Mouse (Mus musculus) hindbrain, postnatal 0 days (tissue): ENCODE measurements at regions not wholly inside any gene's neighbourhood (a gene's known extent, or its start where the extent isn't known, plus 50 kb on each side); places are given as distances from the start of the nearest gene placed in this dataset.
A peak's percentile ranks its signal among the peaks of the same experiment; 100 is the strongest.

Source experiments
- ATAC-seq: fragments of 200-750 bp; cut with Nextera tagmentation; 2 replicates; pipeline ENCODE4 v1.8.0; 2017; ENCODE audit warnings: mild to moderate bottlenecking, moderate TSS enrichment, moderate library complexity
- DNase-seq: peaks from one replicate; pipeline ENCODE4 v3.0.0-alpha.2; 2015; ENCODE audit warnings: low spot score
- H3K27ac ChIP-seq: fragments of 300-500 bp; sonication (generic); 2 replicates; pipeline ENCODE4 v1.5.1; 2014; ENCODE audit warnings: mild to moderate bottlenecking
- H3K27me3 ChIP-seq: fragments of 300-500 bp; sonication (generic); 2 replicates; pipeline ENCODE4 v1.6.1; 2014; ENCODE audit warnings: low read length, mixed read lengths; ENCODE audit not compliant: insufficient read depth
- H3K36me3 ChIP-seq: fragments of 300-500 bp; sonication (generic); 2 replicates; pipeline ENCODE4 v1.6.1; 2014; ENCODE audit warnings: low read length, mixed read lengths; ENCODE audit not compliant: insufficient read depth
- H3K4me1 ChIP-seq: fragments of 300-500 bp; sonication (generic); 2 replicates; pipeline ENCODE4 v1.6.1; 2014; ENCODE audit warnings: antibody characterized with exemption, low read length, mixed read lengths; ENCODE audit not compliant: insufficient read depth
- H3K4me2 ChIP-seq: fragments of 300-500 bp; sonication (generic); 2 replicates; pipeline ENCODE4 v1.6.1; 2014; ENCODE audit warnings: low read depth, mild to moderate bottlenecking, low read length, moderate library complexity, mixed read lengths
- H3K4me3 ChIP-seq: fragments of 300-500 bp; sonication (generic); 2 replicates; pipeline ENCODE4 v1.5.1; 2014; ENCODE audit warnings: low read length
- H3K9ac ChIP-seq: fragments of 300-500 bp; sonication (generic); replicated peaks from 2 replicates; pipeline ENCODE4 v1.6.1; 2014; ENCODE audit warnings: mild to moderate bottlenecking, low read length, moderate library complexity, mixed read lengths
- H3K9me3 ChIP-seq: fragments of 300-500 bp; sonication (generic); 2 replicates; pipeline ENCODE4 v1.6.1; 2016; ENCODE audit warnings: low read length, mixed read lengths
- CTCF ChIP-seq: IDR thresholded peaks from 2 replicates; pipeline ENCODE4 v1.5.1; 2016; ENCODE audit warnings: antibody characterized with exemption, control low read depth, low read depth
- WGBS: fragments of 180-500 bp; shearing (Covaris S2); extraction: QIAGEN DNeasy Blood & Tissue Kit; methylation state at CpG from one replicate; pipeline ENCODE4 v1.1.7; 2014; 5-methylcytosine and 5-hydroxymethylcytosine counted together

- TF ChIP-seq CTCF: no peak
- no peak overlapping the region for H3K9ac ChIP-seq
- WGBS: 55% methylated on average over 6 of the region's 6 CpGs
- no peaks in the 10 kb centered on the region for H3K9me3 ChIP-seq
- ATAC-seq (no peak), DNase-seq (peak; percentile 11)
- H3K36me3 ChIP-seq: no peaks in the 10 kb centered on the region
- H3K27me3 ChIP-seq: no peaks in the 10 kb centered on the region
- H3K4me3 ChIP-seq: no peak overlapping the region
- no peak overlapping the region for H3K27ac ChIP-seq
- H3K4me2 ChIP-seq: no peak overlapping the region
- no peaks in the 10 kb centered on the region for H3K4me1 ChIP-seq
Measured at GRCm38 (mm10) chr11:64164796-64165195, 85.5 kb upstream of the Cox10 start.

DNA sequence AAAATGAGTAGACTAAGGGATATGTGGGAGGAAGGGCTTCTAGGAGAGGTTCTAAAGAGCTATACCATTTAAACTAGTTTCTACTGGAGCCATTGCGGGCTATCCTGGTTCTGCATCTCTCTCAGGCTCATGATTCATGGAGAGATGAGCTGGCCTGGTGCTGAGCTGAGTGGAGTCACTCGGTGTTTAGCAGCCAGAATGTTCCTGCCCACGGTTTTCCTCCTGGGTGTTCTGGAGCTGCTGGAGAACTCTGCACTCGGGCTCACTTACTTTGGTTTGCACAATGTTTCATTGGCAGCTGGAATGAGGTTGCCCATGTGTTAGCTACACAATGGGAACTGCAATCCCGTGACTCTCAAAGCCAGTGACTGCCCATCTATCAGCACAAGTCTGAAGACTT, 79.0 kb upstream of the Cox10 start:
- 84% methylated on average over 5 of the region's 5 CpGs for WGBS
- DNase-seq (no peak), ATAC-seq (no peak)
- H3K4me3 ChIP-seq: no peak overlapping the region
- no peaks in the 10 kb centered on the region for H3K27me3 ChIP-seq
- no peak overlapping the region for H3K9ac ChIP-seq
- H3K4me1 ChIP-seq: no peaks in the 10 kb centered on the region
- no peak overlapping the region for H3K27ac ChIP-seq
- H3K36me3 ChIP-seq: no peaks in the 10 kb centered on the region
- TF ChIP-seq CTCF: no peak
- H3K9me3 ChIP-seq: no peaks in the 10 kb centered on the region
- H3K4me2 ChIP-seq: no peak overlapping the region

DNA sequence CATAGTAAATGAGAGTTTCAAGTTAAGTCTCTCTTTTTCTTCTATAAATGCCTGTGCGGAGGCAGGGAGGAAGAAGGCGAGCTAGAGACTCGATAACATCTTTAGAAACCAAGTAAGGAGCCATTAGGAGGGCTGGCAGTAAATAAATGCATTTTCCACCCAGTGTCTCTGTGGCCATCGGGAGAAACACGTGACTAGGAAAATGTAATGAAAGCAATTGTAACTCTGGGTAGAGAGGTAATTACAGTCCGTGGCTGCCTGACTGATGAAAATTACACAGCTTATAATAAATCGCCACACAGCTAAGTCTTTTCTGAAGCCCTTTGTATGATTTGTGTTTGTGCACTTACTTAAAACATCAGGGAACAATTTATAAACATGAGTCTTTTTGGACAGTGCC, 77.4 kb upstream of the Cox10 start:
- ATAC-seq (no peak), DNase-seq (no peak)
- Histone ChIP-seq H3K9me3 (no peaks in the 10 kb centered on the region), H3K27me3 (no peaks in the 10 kb centered on the region), H3K36me3 (no peaks in the 10 kb centered on the region), H3K27ac (no peak overlapping the region), H3K4me3 (no peak overlapping the region), H3K9ac (no peak overlapping the region), H3K4me1 (no peaks in the 10 kb centered on the region), H3K4me2 (no peak overlapping the region)
- no peak for TF ChIP-seq CTCF
- 70% methylated on average over 7 of the region's 7 CpGs for WGBS

GRCm38 (mm10) chr11:64139483-64139882, 60.2 kb upstream of the Cox10 start:
- no peak overlapping the region for H3K9ac ChIP-seq
- 100% methylated on average over 2 of the region's 2 CpGs for WGBS
- H3K4me1 ChIP-seq: no peaks in the 10 kb centered on the region
- H3K36me3 ChIP-seq: no peaks in the 10 kb centered on the region
- ATAC-seq (no peak), DNase-seq (no peak)
- H3K4me2 ChIP-seq: no peak overlapping the region
- H3K27me3 ChIP-seq: no peaks in the 10 kb centered on the region
- H3K4me3 ChIP-seq: no peak overlapping the region
- H3K27ac ChIP-seq: no peak overlapping the region
- H3K9me3 ChIP-seq: no peaks in the 10 kb centered on the region
- no peak for TF ChIP-seq CTCF

GRCm38 (mm10) chr11:64138934-64139333, 59.7 kb upstream of the Cox10 start:
- no peak for TF ChIP-seq CTCF
- no peak overlapping the region for H3K27ac ChIP-seq
- no peak for ATAC-seq

GRCm38 (mm10) chr11:64135766-64136165, 56.5 kb upstream of the Cox10 start:
- DNase-seq (no peak), ATAC-seq (no peak)
- Histone ChIP-seq H3K9me3 (no peaks in the 10 kb centered on the region), H3K9ac (no peak overlapping the region), H3K4me2 (no peak overlapping the region), H3K27me3 (no peaks in the 10 kb centered on the region), H3K4me3 (no peak overlapping the region), H3K27ac (no peak overlapping the region), H3K4me1 (no peaks in the 10 kb centered on the region), H3K36me3 (no peaks in the 10 kb centered on the region)
- no peak for TF ChIP-seq CTCF
- WGBS: 66% methylated on average over 5 of the region's 5 CpGs

More at GRCm38 (mm10) chr11:64138934-64139333, 59.7 kb upstream of the Cox10 start:
- H3K9ac ChIP-seq: no peak overlapping the region
- no peak for DNase-seq
- H3K36me3 ChIP-seq: no peaks in the 10 kb centered on the region
- no peaks in the 10 kb centered on the region for H3K4me1 ChIP-seq
- H3K27me3 ChIP-seq: no peaks in the 10 kb centered on the region
- H3K4me2 ChIP-seq: no peak overlapping the region
- 78% methylated on average over 4 of the region's 4 CpGs for WGBS
- no peak overlapping the region for H3K4me3 ChIP-seq
- H3K9me3 ChIP-seq: no peaks in the 10 kb centered on the region

GRCm38 (mm10) chr11:64135308-64135591, 56.0 kb upstream of the Cox10 start:
- no peak for TF ChIP-seq CTCF
- WGBS: 33% methylated on average over 2 of the region's 2 CpGs
- DNase-seq (no peak), ATAC-seq (no peak)
- H3K27me3 ChIP-seq: no peaks in the 10 kb centered on the region
- H3K27ac ChIP-seq: no peak overlapping the region
- H3K4me2 ChIP-seq: no peak overlapping the region
- H3K9ac ChIP-seq: no peak overlapping the region
- H3K36me3 ChIP-seq: no peaks in the 10 kb centered on the region
- H3K4me1 ChIP-seq: no peaks in the 10 kb centered on the region
- no peak overlapping the region for H3K4me3 ChIP-seq
- no peaks in the 10 kb centered on the region for H3K9me3 ChIP-seq
